Mouse (Mus musculus) midbrain, postnatal 0 days (tissue): ENCODE results near the gene Defa23. TPM values are rescaled to one million over a fixed set of nuclear protein-coding genes. Genes with fewer than 3 reads are reported as not detected.
"Not testable (repeated sequence)": the region's sequence is repeated elsewhere in the genome, so short reads cannot be mapped to it uniquely, and the experiment has no call there.

ENCODE experiments used
- ATAC-seq: fragments of 200-750 bp; cut with Nextera tagmentation; 2 replicates; pipeline ENCODE4 v1.8.0; 2017; ENCODE audit warnings: moderate number of reproducible peaks, mild to moderate bottlenecking, moderate TSS enrichment, moderate library complexity; ENCODE audit not compliant: low FRiP score
- DNase-seq: peaks from one replicate; pipeline ENCODE4 v3.0.0-alpha.2; 2015; ENCODE audit warnings: low spot score
- H3K27ac ChIP-seq: fragments of 300-500 bp; sonication (generic); 2 replicates; pipeline ENCODE4 v1.5.1; 2014; ENCODE audit warnings: low read depth, mild to moderate bottlenecking, low read length, mixed read lengths
- H3K27me3 ChIP-seq: fragments of 300-500 bp; sonication (generic); 2 replicates; pipeline ENCODE4 v1.6.1; 2014; ENCODE audit warnings: low read length, control low read depth, mixed read lengths; ENCODE audit not compliant: insufficient read depth
- H3K36me3 ChIP-seq: fragments of 300-500 bp; sonication (generic); 2 replicates; pipeline ENCODE4 v1.6.1; 2014; ENCODE audit warnings: low read length, control low read depth, mixed read lengths; ENCODE audit not compliant: insufficient read depth
- H3K4me1 ChIP-seq: fragments of 300-500 bp; sonication (generic); 2 replicates; pipeline ENCODE4 v1.6.1; 2014; ENCODE audit warnings: mild to moderate bottlenecking, control low read depth, antibody characterized with exemption, low read length, mixed read lengths; ENCODE audit not compliant: insufficient read depth
- H3K4me2 ChIP-seq: fragments of 300-500 bp; sonication (generic); 2 replicates; pipeline ENCODE4 v1.6.1; 2014; ENCODE audit warnings: low read depth, mild to moderate bottlenecking, low read length, mixed read lengths; ENCODE audit not compliant: poor library complexity, severe bottlenecking
- H3K4me3 ChIP-seq: fragments of 300-500 bp; sonication (generic); 2 replicates; pipeline ENCODE4 v1.5.1; 2014; ENCODE audit warnings: low read depth, mild to moderate bottlenecking, low read length, moderate library complexity
- H3K9ac ChIP-seq: fragments of 300-500 bp; sonication (generic); replicated peaks from 2 replicates; pipeline ENCODE4 v1.6.1; 2014; ENCODE audit warnings: mild to moderate bottlenecking, low read length, moderate library complexity, mixed read lengths; ENCODE audit not compliant: poor library complexity, severe bottlenecking
- H3K9me3 ChIP-seq: fragments of 300-500 bp; sonication (generic); 2 replicates; pipeline ENCODE4 v1.6.1; 2016; ENCODE audit warnings: low read length, control low read depth
- CTCF ChIP-seq: IDR thresholded peaks from 2 replicates; pipeline ENCODE4 v1.5.1; 2016; ENCODE audit warnings: antibody characterized with exemption, mild to moderate bottlenecking
- WGBS: fragments of 180-500 bp; shearing (Covaris S2); extraction: QIAGEN DNeasy Blood & Tissue Kit; methylation state at CpG from one replicate; pipeline ENCODE4 v1.1.7; 2014; 5-methylcytosine and 5-hydroxymethylcytosine counted together
- polyA plus RNA-seq: library from polyadenylated mRNA; unstranded; fragments of >200 nt; fragmentation: Nextera tagmentation; extraction: Ambion mirVana; gene quantifications from 2 replicates; pipeline ENCODE4 v1.2.1, GENCODE M21; 2015
- total RNA-seq: library from RNA; depleted of rRNA; stranded (reverse); fragments of >200 nt; gene quantifications from 2 replicates; pipeline ENCODE4 v1.2.3, GENCODE M21; 2014; rRNA removed

The Defa23 gene
- total and polyA plus RNA-seq, 2 experiments from 2014 or later: not detected

DNA sequence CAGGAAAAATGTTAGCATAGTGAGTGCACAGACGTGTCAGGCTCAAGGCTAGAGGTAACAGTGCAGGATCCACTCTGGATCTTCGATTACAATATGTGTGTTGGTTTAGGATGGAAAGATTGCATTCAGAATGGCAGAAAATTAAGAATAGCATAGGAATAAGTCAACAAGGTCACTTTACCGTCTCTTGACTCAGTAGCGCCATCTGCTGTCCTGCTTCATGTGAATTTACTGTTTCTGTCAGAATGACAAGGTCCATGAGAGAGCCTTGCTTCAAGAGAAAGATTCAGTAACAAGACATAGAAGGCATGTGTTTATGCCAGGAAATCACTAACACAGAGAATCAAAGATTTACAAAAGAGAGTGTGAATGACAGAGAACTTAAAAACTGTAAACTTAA lies 38.3 kb downstream of the Defa23 start:
- DNase-seq (no peak), ATAC-seq (no peak)
- no peak overlapping the region for H3K4me3 ChIP-seq
- no peaks in the 10 kb centered on the region for H3K4me1 ChIP-seq
- H3K9me3 ChIP-seq: 0 out of 2 replicates have a peak, but pooled peaks cover 4% of the 10 kb centered on the region
- no peaks in the 10 kb centered on the region for H3K27me3 ChIP-seq
- no peaks in the 10 kb centered on the region for H3K36me3 ChIP-seq
- H3K27ac ChIP-seq: no peak overlapping the region
- TF ChIP-seq CTCF: no peak
- no peak overlapping the region for H3K9ac ChIP-seq
- 45% methylated on average over 4 of the region's 4 CpGs for WGBS
- H3K4me2 ChIP-seq: no peak overlapping the region

DNA sequence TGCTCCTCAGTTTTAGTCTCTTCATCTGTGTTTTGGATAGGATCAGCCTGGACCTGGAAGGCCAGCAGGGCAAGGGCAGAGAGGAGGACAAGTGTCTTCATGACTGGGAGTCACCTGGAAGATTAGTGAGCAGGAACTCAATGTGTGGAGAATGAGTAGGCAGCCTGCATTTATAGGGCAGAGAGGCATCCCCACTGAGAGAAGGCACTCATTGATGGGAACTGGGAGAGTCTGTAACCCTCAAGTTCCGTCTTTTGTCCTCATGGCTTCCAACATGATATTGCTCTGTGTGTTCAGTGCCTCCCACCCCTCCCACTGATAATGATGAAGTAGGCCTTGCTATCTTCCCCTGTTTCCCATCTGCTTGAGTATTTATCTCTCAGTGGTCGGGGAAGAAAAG lies 41.1 kb downstream of the Defa23 start, which contains the start of gene Gm14851:
Gene Gm14851 (minus strand): TSS at position 101 of the 400 bp plus-strand sequence.
- not testable (repeated sequence) for H3K4me1 ChIP-seq, ATAC-seq, H3K36me3 ChIP-seq, H3K27me3 ChIP-seq, DNase-seq, H3K9me3 ChIP-seq, H3K9ac ChIP-seq, H3K4me2 ChIP-seq, H3K4me3 ChIP-seq, H3K27ac ChIP-seq
- WGBS: no CpG with 5 or more reads among the region's 2 CpGs

Other genes with a start within 250 kb of the Defa23 start
- gene Defb33, start 162.4 kb upstream of the Defa23 start, total RNA-seq: not detected in 2 replicates
- not detected in 2 replicates for gene Defb33, start 162.4 kb upstream of the Defa23 start, polyA plus RNA-seq
- not detected in 2 replicates for gene Gm15056, start 152.4 kb upstream of the Defa23 start, total RNA-seq
- gene Gm15056, start 152.4 kb upstream of the Defa23 start, polyA plus RNA-seq: not detected in 2 replicates
- gene Gm6040, start 133.0 kb upstream of the Defa23 start, total RNA-seq: not detected in 2 replicates
- gene Gm6040, start 133.0 kb upstream of the Defa23 start, polyA plus RNA-seq: not detected in 2 replicates
- not detected in 2 replicates for gene AY761185, start 110.3 kb upstream of the Defa23 start, total RNA-seq
- not detected in 2 replicates for gene AY761185, start 110.3 kb upstream of the Defa23 start, polyA plus RNA-seq
- gene Defa21, start 29.5 kb upstream of the Defa23 start, total RNA-seq: not detected in 2 replicates
- not detected in 2 replicates for gene Defa21, start 29.5 kb upstream of the Defa23 start, polyA plus RNA-seq
- not detected in 2 replicates for gene Defa35, start 10.0 kb downstream of the Defa23 start, total RNA-seq
- not detected in 2 replicates for gene Defa35, start 10.0 kb downstream of the Defa23 start, polyA plus RNA-seq
- not detected in 2 replicates for gene Defa25, start 29.4 kb downstream of the Defa23 start, total RNA-seq
- gene Defa25, start 29.4 kb downstream of the Defa23 start, polyA plus RNA-seq: not detected in 2 replicates
- not detected in 2 replicates for gene Gm14851, start 41.0 kb downstream of the Defa23 start, total RNA-seq
- not detected in 2 replicates for gene Gm14851, start 41.0 kb downstream of the Defa23 start, polyA plus RNA-seq
- not detected in 2 replicates for gene Defa30, start 79.6 kb downstream of the Defa23 start, total RNA-seq
- gene Defa30, start 79.6 kb downstream of the Defa23 start, polyA plus RNA-seq: not detected in 2 replicates
- gene Defa22, start 107.2 kb downstream of the Defa23 start, total RNA-seq: not detected in 2 replicates
- gene Defa22, start 107.2 kb downstream of the Defa23 start, polyA plus RNA-seq: not detected in 2 replicates
- not detected in 2 replicates for gene Defa31, start 136.6 kb downstream of the Defa23 start, total RNA-seq
- not detected in 2 replicates for gene Defa31, start 136.6 kb downstream of the Defa23 start, polyA plus RNA-seq
- not detected in 2 replicates for gene Gm15293, start 146.5 kb downstream of the Defa23 start, total RNA-seq
- gene Gm15293, start 146.5 kb downstream of the Defa23 start, polyA plus RNA-seq: not detected in 2 replicates
- gene Gm15292, start 194.7 kb downstream of the Defa23 start, total RNA-seq: not detected in 2 replicates
- gene Gm15292, start 194.7 kb downstream of the Defa23 start, polyA plus RNA-seq: not detected in 2 replicates